Mouse (Mus musculus) hindbrain, embryonic 14.5 days (tissue): ENCODE data around the gene Idh2. TPM values are rescaled to one million over a fixed set of nuclear protein-coding genes. Genes with fewer than 3 reads are reported as not detected.
A peak's percentile ranks its signal among the peaks of the same experiment; 100 is the strongest.
"Not testable (repeated sequence)": the region's sequence is repeated elsewhere in the genome, so short reads cannot be mapped to it uniquely, and the experiment has no call there.

Source experiments
- ATAC-seq: fragments of 200-750 bp; cut with Nextera tagmentation; 2 replicates; pipeline ENCODE4 v1.8.0; 2017; ENCODE audit warnings: moderate number of reproducible peaks, mild to moderate bottlenecking, moderate TSS enrichment, moderate library complexity; ENCODE audit not compliant: low FRiP score
- DNase-seq: peaks from one replicate; pipeline ENCODE4 v3.0.0-alpha.2; 2015; ENCODE audit warnings: low spot score
- H3K27ac ChIP-seq: fragments of 300-500 bp; sonication (generic); 2 replicates; pipeline ENCODE4 v1.5.1; 2014; ENCODE audit warnings: mild to moderate bottlenecking, moderate library complexity
- H3K27me3 ChIP-seq: fragments of 300-500 bp; sonication (generic); 2 replicates; pipeline ENCODE4 v1.6.1; 2014; ENCODE audit warnings: mild to moderate bottlenecking, low read length, mixed read lengths; ENCODE audit not compliant: control insufficient read depth, insufficient read depth
- H3K36me3 ChIP-seq: fragments of 300-500 bp; sonication (generic); replicated peaks from 2 replicates; pipeline ENCODE4 v1.6.1; 2014; ENCODE audit not compliant: control insufficient read depth, insufficient read depth
- H3K4me1 ChIP-seq: fragments of 300-500 bp; sonication (generic); replicated peaks from 2 replicates; pipeline ENCODE4 v1.6.1; 2014; ENCODE audit warnings: antibody characterized with exemption, low read length, mixed read lengths; ENCODE audit not compliant: control insufficient read depth, insufficient read depth
- H3K4me2 ChIP-seq: fragments of 300-500 bp; sonication (generic); replicated peaks from 2 replicates; pipeline ENCODE4 v1.6.1; 2014; ENCODE audit warnings: mild to moderate bottlenecking, moderate library complexity
- H3K4me3 ChIP-seq: fragments of 300-500 bp; sonication (generic); replicated peaks from 2 replicates; pipeline ENCODE4 v1.5.1; 2014; ENCODE audit warnings: mild to moderate bottlenecking, low read length
- H3K9ac ChIP-seq: fragments of 300-500 bp; sonication (generic); 2 replicates; pipeline ENCODE4 v1.6.1; 2014
- H3K9me3 ChIP-seq: fragments of 300-500 bp; sonication (generic); 2 replicates; pipeline ENCODE4 v1.6.1; 2016; ENCODE audit warnings: low read length; ENCODE audit not compliant: control insufficient read depth
- WGBS: fragments of 180-500 bp; shearing (Covaris S2); extraction: QIAGEN DNeasy Blood & Tissue Kit; methylation state at CpG from one replicate; pipeline ENCODE4 v1.1.7; 2014; 5-methylcytosine and 5-hydroxymethylcytosine counted together
- polyA plus RNA-seq: library from polyadenylated mRNA; unstranded; fragments of >200 nt; fragmentation: Nextera tagmentation; extraction: Ambion mirVana; gene quantifications from 2 replicates; pipeline ENCODE4 v1.2.1, GENCODE M21; 2014

Gene Idh2
- polyA plus RNA-seq, 1 experiment from 2014 or later: 198 TPM

DNA sequence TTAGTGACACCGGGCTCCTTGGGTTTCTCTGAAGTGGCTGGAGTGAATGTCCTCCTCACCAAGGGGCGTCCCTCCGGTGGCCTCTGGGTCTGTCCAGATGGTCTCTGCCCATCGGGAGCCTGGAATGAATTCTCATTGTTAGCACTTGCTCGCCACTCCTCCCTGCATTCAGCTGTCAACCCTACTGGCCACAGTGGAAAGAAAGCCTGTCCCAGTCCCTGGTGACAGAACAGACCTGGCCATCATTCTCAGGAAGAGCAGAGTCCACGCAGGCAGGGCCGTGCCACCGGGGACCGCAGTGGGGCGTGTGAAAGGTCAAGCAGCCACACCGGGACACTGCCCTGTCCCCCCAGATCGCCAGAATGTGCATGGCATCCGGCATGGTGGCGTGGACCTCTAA lies 57.4 kb downstream of the Idh2 start:
- H3K4me1 ChIP-seq: peaks cover 31% of the 10 kb centered on the region
- no peak for ATAC-seq

DNA sequence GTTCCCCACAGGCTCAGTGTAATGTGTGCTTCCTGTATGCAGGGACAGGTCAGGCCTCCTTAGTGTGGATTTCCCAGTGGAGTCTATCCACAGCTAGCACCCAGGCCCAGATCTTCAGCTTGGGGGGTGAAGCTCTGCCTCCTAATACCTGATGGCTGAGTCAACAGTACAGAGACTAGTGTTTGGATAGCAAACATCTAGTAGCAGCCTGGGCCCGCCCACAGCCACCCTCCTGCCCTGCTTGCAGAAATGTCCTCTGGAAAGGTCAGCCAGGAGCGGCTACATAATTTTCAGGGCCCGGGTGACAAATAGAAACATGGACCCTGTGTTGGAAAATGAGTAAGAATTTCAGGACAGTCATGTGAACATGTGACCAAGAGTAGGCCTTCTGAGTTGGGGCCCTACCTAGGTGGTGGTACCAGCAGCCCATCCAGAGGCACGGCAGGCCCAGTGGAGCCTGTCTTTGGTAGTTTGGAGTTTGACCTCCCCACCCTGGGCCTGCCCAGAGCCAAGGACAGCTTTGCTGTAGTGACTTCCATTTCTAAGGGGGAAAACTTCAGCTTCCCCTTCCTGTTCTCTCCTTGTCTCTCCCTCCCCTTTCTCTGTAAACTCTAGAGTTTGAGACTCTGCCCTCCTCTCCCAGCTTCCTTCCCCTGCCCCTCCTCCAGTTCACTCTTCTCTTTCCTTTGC lies 58.0 kb downstream of the Idh2 start:
- no peak for ATAC-seq
- H3K27ac ChIP-seq: peak overlapping the region; percentile 47

More for the DNA sequence above, 57.4 kb downstream of the Idh2 start:
- Histone ChIP-seq H3K27me3 (no peaks in the 10 kb centered on the region), H3K9me3 (no peaks in the 10 kb centered on the region), H3K9ac (no peak overlapping the region), H3K27ac (peak overlapping the region; percentile 47), H3K36me3 (no peaks in the 10 kb centered on the region), H3K4me2 (no peak overlapping the region), H3K4me3 (no peak overlapping the region)
- WGBS: 9% methylated on average over 14 of the region's 14 CpGs
- DNase-seq: no peak

DNA sequence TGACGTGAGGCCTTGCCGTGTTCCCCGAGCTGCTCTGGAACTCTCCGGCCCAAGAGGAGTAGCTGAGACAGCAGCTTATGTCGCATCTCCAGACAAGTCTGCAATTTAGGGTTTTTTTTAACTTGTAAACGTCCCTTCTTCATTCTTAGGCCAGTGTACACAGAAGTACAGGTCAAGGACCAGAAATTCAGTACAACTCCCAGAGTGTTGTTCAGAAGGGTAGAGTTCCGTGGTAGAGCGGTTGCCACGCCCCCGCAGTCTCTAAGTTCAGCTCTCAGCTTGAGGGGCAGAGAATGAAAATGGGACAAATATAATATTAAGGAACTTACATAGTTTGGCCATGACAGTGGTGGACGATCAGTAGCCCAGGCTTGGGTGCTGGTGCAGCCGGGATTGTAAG lies 59.4 kb downstream of the Idh2 start:
- no peak overlapping the region for H3K4me2 ChIP-seq
- 81% methylated on average over 12 of the region's 12 CpGs for WGBS
- peaks cover 31% of the 10 kb centered on the region for H3K4me1 ChIP-seq
- no peaks in the 10 kb centered on the region for H3K27me3 ChIP-seq
- ATAC-seq: no peak
- H3K9ac ChIP-seq: no peak overlapping the region
- H3K27ac ChIP-seq: no peak overlapping the region
- DNase-seq: no peak
- no peak overlapping the region for H3K4me3 ChIP-seq
- no peaks in the 10 kb centered on the region for H3K9me3 ChIP-seq
- no peaks in the 10 kb centered on the region for H3K36me3 ChIP-seq

More for the DNA sequence above, 58.0 kb downstream of the Idh2 start:
- Histone ChIP-seq H3K4me2 (no peak overlapping the region), H3K9ac (0 out of 2 replicates have a peak overlapping the region, but pooled peaks have one; percentile 22), H3K36me3 (no peaks in the 10 kb centered on the region), H3K4me1 (peaks cover 31% of the 10 kb centered on the region), H3K9me3 (no peaks in the 10 kb centered on the region), H3K4me3 (no peak overlapping the region), H3K27me3 (no peaks in the 10 kb centered on the region)
- 49% methylated on average over 4 of the region's 4 CpGs for WGBS
- no peak for DNase-seq

DNA sequence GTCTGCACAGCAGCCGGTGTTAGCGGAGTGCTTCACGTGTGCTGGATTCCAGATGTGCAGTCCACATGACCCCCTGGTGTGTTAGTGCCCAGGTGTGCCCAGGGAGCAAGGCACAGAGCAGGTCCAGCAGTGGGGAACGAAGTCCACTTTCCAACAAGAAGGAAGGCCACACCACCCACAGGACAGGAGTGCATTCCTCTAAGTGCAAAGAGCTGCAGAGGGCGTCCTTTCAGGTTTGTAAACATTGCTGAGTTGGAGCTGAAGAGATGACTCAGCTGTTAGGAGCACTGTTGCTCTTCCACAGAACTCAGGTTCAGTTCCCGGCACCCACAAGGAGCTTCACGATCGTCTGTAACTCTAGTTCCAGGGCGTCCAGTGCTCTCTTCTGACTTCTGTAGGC lies 62.0 kb downstream of the Idh2 start:
- Histone ChIP-seq H3K4me3 (no peak overlapping the region), H3K9me3 (no peaks in the 10 kb centered on the region), H3K4me2 (no peak overlapping the region), H3K27ac (no peak overlapping the region), H3K27me3 (no peaks in the 10 kb centered on the region), H3K36me3 (no peaks in the 10 kb centered on the region), H3K4me1 (peaks cover 24% of the 10 kb centered on the region), H3K9ac (no peak overlapping the region)
- 93% methylated on average over 9 of the region's 9 CpGs for WGBS
- DNase-seq (no peak), ATAC-seq (no peak)

DNA sequence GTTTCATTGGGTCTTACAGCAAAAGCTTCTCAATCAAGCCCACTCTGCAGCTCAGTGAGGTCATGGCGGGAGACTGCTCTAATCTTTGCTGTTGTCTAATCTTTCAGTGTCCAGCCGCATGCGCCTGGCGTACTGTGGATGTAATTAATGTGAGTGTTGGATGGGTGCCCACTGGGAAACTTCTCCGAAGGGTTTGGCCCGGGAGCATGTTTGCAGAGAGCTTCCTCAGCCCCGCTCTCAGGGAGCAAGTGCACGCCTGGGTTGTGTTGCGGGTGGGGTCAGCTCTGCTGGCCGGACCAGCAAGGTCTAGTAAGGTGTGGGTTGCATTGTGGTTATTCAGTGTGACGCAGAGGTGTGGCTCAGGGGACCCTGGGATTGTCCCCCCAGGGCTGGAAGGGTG lies 62.9 kb downstream of the Idh2 start:
- ATAC-seq: no peak
- Histone ChIP-seq H3K4me2 (no peak overlapping the region), H3K9me3 (no peaks in the 10 kb centered on the region), H3K4me3 (no peak overlapping the region), H3K27ac (no peak overlapping the region), H3K27me3 (no peaks in the 10 kb centered on the region), H3K4me1 (peaks cover 17% of the 10 kb centered on the region), H3K36me3 (no peaks in the 10 kb centered on the region), H3K9ac (no peak overlapping the region)
- DNase-seq: peak; percentile 54
- WGBS: 54% methylated on average over 11 of the region's 11 CpGs

DNA sequence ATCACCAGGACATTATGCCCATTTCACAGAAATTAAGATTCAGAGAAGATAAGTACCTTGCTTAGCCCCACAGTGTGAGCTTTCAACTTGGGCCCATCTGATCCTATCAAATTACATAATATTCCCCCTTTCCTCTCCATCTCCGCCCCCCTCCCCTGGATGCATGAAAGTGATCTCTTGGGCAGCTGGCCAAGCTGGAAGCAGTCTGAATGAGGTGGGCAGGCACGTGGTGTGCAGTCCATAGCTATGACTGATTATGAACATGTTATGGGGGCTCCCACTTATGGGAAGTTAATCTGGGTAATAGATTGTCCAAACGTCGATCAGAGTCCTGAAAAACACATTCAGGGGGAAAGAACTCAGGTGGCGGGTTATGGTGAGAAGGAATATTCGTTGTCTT lies 63.4 kb downstream of the Idh2 start:
- Histone ChIP-seq H3K9ac (no peak overlapping the region), H3K4me1 (peaks cover 13% of the 10 kb centered on the region), H3K27ac (no peak overlapping the region), H3K4me2 (no peak overlapping the region), H3K4me3 (no peak overlapping the region), H3K36me3 (no peaks in the 10 kb centered on the region), H3K9me3 (no peaks in the 10 kb centered on the region), H3K27me3 (no peaks in the 10 kb centered on the region)
- ATAC-seq (no peak), DNase-seq (no peak)
- WGBS: 70% methylated on average over 6 of the region's 6 CpGs

DNA sequence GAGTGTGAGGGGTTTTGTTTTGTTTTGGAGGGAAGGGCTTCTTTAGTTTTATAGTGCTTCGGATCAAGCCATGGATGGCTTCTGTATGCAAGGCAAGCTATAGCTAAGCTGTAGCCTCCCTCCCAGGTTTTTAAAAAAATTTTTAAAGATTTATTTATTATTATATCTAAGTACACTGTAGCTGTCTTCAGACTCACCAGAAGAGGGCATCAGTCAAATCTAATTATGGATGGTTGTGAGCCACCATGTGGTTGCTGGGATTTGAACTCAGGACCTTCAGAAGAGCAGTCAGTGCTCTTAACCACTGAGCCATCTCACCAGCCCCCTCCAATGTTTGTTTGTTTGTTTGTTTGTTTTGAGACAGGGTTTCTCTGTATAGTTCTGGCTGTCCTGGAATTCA lies 64.8 kb downstream of the Idh2 start:
- H3K4me3 ChIP-seq, H3K4me2 ChIP-seq, H3K27me3 ChIP-seq, H3K9me3 ChIP-seq, ATAC-seq, H3K27ac ChIP-seq, H3K36me3 ChIP-seq, H3K9ac ChIP-seq, H3K4me1 ChIP-seq, DNase-seq: not testable (repeated sequence)
- WGBS: 94% methylated on average over 1 of the region's 1 CpGs

DNA sequence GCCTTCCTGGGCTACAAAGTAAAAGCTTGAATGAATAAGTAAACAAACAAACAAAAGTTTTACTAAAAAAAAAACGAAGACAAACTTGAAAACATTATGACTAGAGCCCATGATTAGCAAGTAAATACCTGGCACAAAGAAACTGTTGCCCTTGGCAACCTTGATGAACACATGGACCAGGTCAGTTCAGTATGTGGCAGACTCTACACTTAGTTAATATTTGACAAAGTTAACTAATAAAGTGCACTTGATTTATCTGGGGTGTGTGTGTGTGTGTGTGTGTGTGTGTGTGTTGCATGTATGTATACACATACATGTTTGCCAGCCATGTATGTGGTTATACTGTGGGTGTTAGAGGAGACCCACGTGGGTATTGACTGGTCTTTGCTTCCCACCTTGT lies 65.4 kb downstream of the Idh2 start:
- Histone ChIP-seq H3K9me3 (no peaks in the 10 kb centered on the region), H3K27ac (no peak overlapping the region), H3K9ac (no peak overlapping the region), H3K4me3 (no peak overlapping the region), H3K4me2 (no peak overlapping the region), H3K4me1 (peaks cover 13% of the 10 kb centered on the region; the same call in 1 of the 2 replicates), H3K36me3 (no peaks in the 10 kb centered on the region), H3K27me3 (no peaks in the 10 kb centered on the region)
- no peak for DNase-seq
- WGBS: 49% methylated on average over 2 of the region's 2 CpGs
- no peak for ATAC-seq

DNA sequence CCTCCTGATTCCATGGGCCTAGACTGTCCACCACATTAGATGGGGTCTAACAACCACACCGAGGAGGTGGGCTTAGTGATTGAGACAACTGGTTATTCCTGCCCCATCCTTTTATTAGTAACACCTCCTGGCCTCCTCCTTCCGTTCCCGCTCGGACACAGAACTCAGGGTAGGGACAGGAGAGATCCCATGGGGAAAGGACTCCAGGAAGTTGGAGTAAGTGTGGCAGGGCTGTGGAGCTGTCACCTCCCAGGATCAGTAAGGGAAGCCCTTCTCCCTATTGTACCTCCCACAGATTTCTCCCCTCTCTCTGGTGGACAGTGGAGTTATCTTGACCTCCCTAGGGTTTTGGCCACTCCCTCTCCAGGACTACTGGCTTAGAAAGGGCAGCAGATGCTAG lies 68.2 kb downstream of the Idh2 start:
- no peaks in the 10 kb centered on the region for H3K27me3 ChIP-seq
- no peaks in the 10 kb centered on the region for H3K36me3 ChIP-seq
- H3K4me3 ChIP-seq: no peak overlapping the region
- H3K4me1 ChIP-seq: peaks cover 17% of the 10 kb centered on the region; the same call in 1 of the 2 replicates
- no peak for DNase-seq
- no peak overlapping the region for H3K27ac ChIP-seq
- ATAC-seq: no peak
- no peak overlapping the region for H3K4me2 ChIP-seq
- no peak overlapping the region for H3K9ac ChIP-seq
- no peaks in the 10 kb centered on the region for H3K9me3 ChIP-seq
- WGBS: 85% methylated on average over 4 of the region's 4 CpGs
